Mouse (Mus musculus) neural tube, embryonic 14.5 days (tissue): Measurements from ENCODE around the gene AI661453. TPM values are rescaled to one million over a fixed set of nuclear protein-coding genes. Genes with fewer than 3 reads are reported as not detected.

Experiments
- polyA plus RNA-seq: library from polyadenylated mRNA; unstranded; fragments of >200 nt; fragmentation: Nextera tagmentation; extraction: Ambion mirVana; gene quantifications from 2 replicates; pipeline ENCODE4 v1.2.1, GENCODE M21; 2014

Gene AI661453
- polyA plus RNA-seq, 1 experiment from 2014 or later, result not detected

Other genes with a start within 250 kb of the AI661453 start
- 66.7 and 77.6 TPM in 2 replicates for gene Mrps10, start 67.7 kb upstream of the AI661453 start, polyA plus RNA-seq
- 0.43 and 0.44 TPM in 2 replicates for gene Guca1b, start 51.2 kb upstream of the AI661453 start, polyA plus RNA-seq
- gene Guca1a, start 36.0 kb upstream of the AI661453 start, polyA plus RNA-seq, result 0.80 and 0.95 TPM in 2 replicates
- 0.36 and 0.42 TPM in 2 replicates for gene 1700001C19Rik, start 761 bp downstream of the AI661453 start, polyA plus RNA-seq
- gene Taf8, start 65.7 kb downstream of the AI661453 start, polyA plus RNA-seq, result 16.4 and 17.1 TPM in 2 replicates
- 49.1 and 72.4 TPM in 2 replicates for gene Ccnd3, start 68.4 kb downstream of the AI661453 start, polyA plus RNA-seq
- gene Bysl, start 174.9 kb downstream of the AI661453 start, polyA plus RNA-seq, result 32.7 and 35.0 TPM in 2 replicates
- gene Med20, start 175.0 kb downstream of the AI661453 start, polyA plus RNA-seq, result 38.1 and 43.4 TPM in 2 replicates
- gene Gm20517, start 175.0 kb downstream of the AI661453 start, polyA plus RNA-seq, result 2.3 and 2.9 TPM in 2 replicates
- gene Usp49, start 194.1 kb downstream of the AI661453 start, polyA plus RNA-seq, result 5.9 and 6.5 TPM in 2 replicates